Mouse (Mus musculus): ENCODE measurements around the gene Disp1. TPM values are rescaled to one million over a fixed set of nuclear protein-coding genes. Genes with fewer than 3 reads are reported as not detected.

Disp1 gene
- total and polyA plus RNA-seq, 3 experiments = 3.4 to 11.3 (median 5.9) TPM

DNA sequence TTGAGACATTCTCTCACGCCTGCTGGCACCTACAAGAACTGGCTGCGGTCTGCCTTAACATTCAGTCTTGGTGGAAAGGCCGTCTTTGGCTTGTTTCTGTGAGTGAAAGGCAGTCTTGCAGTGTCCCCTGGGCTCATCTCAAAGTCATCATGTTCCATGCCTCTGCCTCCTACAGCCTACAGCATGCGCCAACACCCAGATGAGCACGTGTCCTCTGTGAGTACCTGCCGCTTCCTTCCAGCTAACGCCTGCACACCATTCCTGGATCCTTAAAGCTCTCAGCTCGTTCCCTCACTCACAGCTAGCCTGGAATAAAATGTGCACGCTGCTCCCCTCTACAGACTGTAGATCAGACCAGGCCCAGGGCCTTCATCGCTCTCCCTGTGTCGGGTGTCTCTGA, 60.3 kb downstream of the Disp1 start:
- TF ChIP-seq USF1 (IDR thresholded peaks at IDR 0.05; ENCODE audit: low read depth, low read length) (no peak), SIN3A (IDR thresholded peaks at IDR 0.05; ENCODE audit: low read length) (no peak), MEF2A (IDR thresholded peaks at IDR 0.05; ENCODE audit: borderline replicate concordance, low read depth, low read length) (no peak), RAD21 (IDR thresholded peaks at IDR 0.05; ENCODE audit: low read depth, low read length) (no peak), KAT2A (IDR thresholded peaks at IDR 0.05; ENCODE audit: insufficient replicate concordance, low read length) (no peak), HCFC1 (IDR thresholded peaks at IDR 0.05; ENCODE audit: low read depth, low read length) (no peak), POLR2AphosphoS2 (IDR thresholded peaks at IDR 0.05; ENCODE audit: low read depth, low read length) (no peak), SMC3 (IDR thresholded peaks at IDR 0.05; ENCODE audit: low read depth, low read length) (no peak), BHLHE40 (IDR thresholded peaks at IDR 0.05; ENCODE audit: low read depth, low read length) (no peak)
- Histone ChIP-seq H3K79me2 (replicated peaks; ENCODE audit: control insufficient read depth, extremely low read depth, insufficient read depth, poor library complexity, severe bottlenecking) (no peaks in the 10 kb centered on the region), H3K4me3 (replicated peaks in 1 of 3; ENCODE audit: low read depth in 2 of 3, low read length in 2 of 3, poor library complexity in 1 of 3) (no peak overlapping the region), H3K36me3 (replicated peaks in 1 of 2; ENCODE audit: control insufficient read depth in 1 of 2, insufficient read depth in 1 of 2, low read length in 1 of 2) (peaks cover 3 to 46% of the 10 kb centered on the region in 2 experiments), H3K27me3 (replicated peaks) (no peaks in the 10 kb centered on the region), H3K4me1 (ENCODE audit: control insufficient read depth in 1 of 2, insufficient read depth in 2 of 2) (peaks cover 0 to 4% of the 10 kb centered on the region in 2 experiments; a peak in 1 of 4 replicates), H3K4me2 (ENCODE audit: insufficient read depth, low read depth, poor library complexity, severe bottlenecking) (no peak overlapping the region), H3K27ac (ENCODE audit: insufficient read depth, low read depth) (no peak overlapping the region), H3K9me3 (replicated peaks; ENCODE audit: low read length) (peaks cover 9% of the 10 kb centered on the region), H3K9ac (ENCODE audit: insufficient read depth, low read depth) (no peak overlapping the region)
- in situ Hi-C loops (cut with MboI; ENCODE audit: low pct_ligation_motif_present, low pct_unique_long_range_greater_than_20kb, low sequenced_read_pairs) = no loop called here
- no peak for DNase-seq (ENCODE audit: extremely low read depth)
- dilution Hi-C loops (cut with MboI; ENCODE audit: extremely low pct_ligation_motif_present, extremely low pct_unique_long_range_greater_than_20kb, low sequenced_read_pairs) = no loop called here

DNA sequence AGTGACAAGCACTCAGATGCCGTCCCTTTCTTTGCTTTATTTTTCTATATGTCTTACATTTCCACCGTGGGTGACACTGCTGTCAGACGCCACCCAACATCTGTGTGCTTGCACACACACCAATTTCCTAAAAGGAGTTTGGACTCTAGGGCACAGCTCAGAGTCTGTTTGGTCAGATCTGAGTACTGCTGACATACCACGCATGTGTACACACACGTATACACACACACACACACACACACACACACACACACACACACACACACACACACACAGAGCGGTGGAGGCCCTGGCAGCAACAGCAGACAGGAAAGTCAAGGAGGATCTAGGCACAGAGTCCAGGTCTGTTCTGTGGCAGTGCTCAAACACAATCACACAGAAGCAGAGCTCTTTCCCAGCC, 61.1 kb downstream of the Disp1 start:
- dilution Hi-C loops (cut with MboI; ENCODE audit: extremely low pct_ligation_motif_present, extremely low pct_unique_long_range_greater_than_20kb, low sequenced_read_pairs) = no loop called here
- Histone ChIP-seq H3K9me3 (replicated peaks; ENCODE audit: low read length) (peaks cover 9% of the 10 kb centered on the region), H3K79me2 (replicated peaks; ENCODE audit: control insufficient read depth, extremely low read depth, insufficient read depth, poor library complexity, severe bottlenecking) (no peaks in the 10 kb centered on the region), H3K4me3 (replicated peaks in 1 of 3; ENCODE audit: low read depth in 2 of 3, low read length in 2 of 3, poor library complexity in 1 of 3) (no peak overlapping the region), H3K36me3 (replicated peaks in 1 of 2; ENCODE audit: control insufficient read depth in 1 of 2, insufficient read depth in 1 of 2, low read length in 1 of 2) (peaks cover 3 to 41% of the 10 kb centered on the region in 2 experiments), H3K4me1 (ENCODE audit: control insufficient read depth in 1 of 2, insufficient read depth in 2 of 2) (peaks cover 4 to 6% of the 10 kb centered on the region in 2 experiments; a peak in 3 of 4 replicates), H3K27me3 (replicated peaks) (no peaks in the 10 kb centered on the region), H3K4me2 (ENCODE audit: insufficient read depth, low read depth, poor library complexity, severe bottlenecking) (no peak overlapping the region), H3K9ac (ENCODE audit: insufficient read depth, low read depth) (no peak overlapping the region), H3K27ac (ENCODE audit: insufficient read depth, low read depth) (no peak overlapping the region)
- in situ Hi-C loops (cut with MboI; ENCODE audit: low pct_ligation_motif_present, low pct_unique_long_range_greater_than_20kb, low sequenced_read_pairs) = no loop called here
- no peak for TF ChIP-seq BHLHE40 (IDR thresholded peaks at IDR 0.05; ENCODE audit: low read depth, low read length)
- TF ChIP-seq CHD1 (IDR thresholded peaks at IDR 0.05; ENCODE audit: low read depth, low read length) = no peak
- TF ChIP-seq ELF1 (IDR thresholded peaks at IDR 0.05; ENCODE audit: low read depth, low read length) = no peak
- no peak for TF ChIP-seq MAFK (IDR thresholded peaks at IDR 0.05; ENCODE audit: insufficient replicate concordance, low read length)
- no peak for DNase-seq (ENCODE audit: extremely low read depth)

DNA sequence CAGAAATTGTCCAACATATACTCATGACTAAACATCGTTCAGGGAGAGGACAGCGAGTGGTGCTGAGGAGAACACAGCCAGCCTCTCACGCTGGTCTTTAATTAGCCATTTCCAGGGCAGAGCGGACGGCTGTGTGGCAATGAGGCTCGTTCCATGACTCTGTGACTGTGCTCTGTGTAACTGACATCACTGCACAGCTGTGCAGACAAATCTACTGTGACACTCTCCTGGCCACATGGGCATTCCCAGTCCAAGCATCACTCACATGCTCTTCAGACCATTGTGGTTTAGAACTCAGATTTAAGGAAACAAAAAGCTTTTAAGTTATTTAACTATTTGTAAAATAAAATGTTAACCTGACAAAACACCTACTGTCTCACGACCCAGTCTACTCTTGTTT, 62.1 kb downstream of the Disp1 start:
- Histone ChIP-seq H3K4me1 (ENCODE audit: control insufficient read depth in 1 of 2, insufficient read depth in 2 of 2) (peaks cover 4 to 15% of the 10 kb centered on the region in 2 experiments; a peak in 3 of 4 replicates), H3K36me3 (replicated peaks in 1 of 2; ENCODE audit: control insufficient read depth in 1 of 2, insufficient read depth in 1 of 2, low read length in 1 of 2) (peaks cover 0 to 39% of the 10 kb centered on the region in 2 experiments), H3K27me3 (replicated peaks) (no peaks in the 10 kb centered on the region), H3K79me2 (replicated peaks; ENCODE audit: control insufficient read depth, extremely low read depth, insufficient read depth, poor library complexity, severe bottlenecking) (no peaks in the 10 kb centered on the region), H3K4me3 (replicated peaks in 1 of 3; ENCODE audit: low read depth in 2 of 3, low read length in 2 of 3, poor library complexity in 1 of 3) (no peak overlapping the region), H3K4me2 (ENCODE audit: insufficient read depth, low read depth, poor library complexity, severe bottlenecking) (no peak overlapping the region), H3K27ac (ENCODE audit: insufficient read depth, low read depth) (no peak overlapping the region), H3K9ac (ENCODE audit: insufficient read depth, low read depth) (no peak overlapping the region), H3K9me3 (replicated peaks; ENCODE audit: low read length) (peaks cover 9% of the 10 kb centered on the region)
- no peak for DNase-seq (ENCODE audit: extremely low read depth)
- TF ChIP-seq MAZ (IDR thresholded peaks at IDR 0.05; ENCODE audit: low read depth, low read length) (no peak), HCFC1 (IDR thresholded peaks at IDR 0.05; ENCODE audit: low read depth, low read length) (no peak), MAFK (IDR thresholded peaks at IDR 0.05; ENCODE audit: insufficient replicate concordance, low read length) (no peak), IRF4 (IDR thresholded peaks at IDR 0.05; ENCODE audit: low read depth, low read length) (no peak), MEF2A (IDR thresholded peaks at IDR 0.05; ENCODE audit: borderline replicate concordance, low read depth, low read length) (no peak), ZNF384 (IDR thresholded peaks at IDR 0.05; ENCODE audit: low read depth, low read length) (no peak), GABPA (IDR thresholded peaks at IDR 0.05; ENCODE audit: insufficient replicate concordance, low read depth, low read length) (no peak), RCOR1 (conservative IDR thresholded peaks at IDR 0.05; ENCODE audit: low read depth, low read length) (no peak), ETS1 (conservative IDR thresholded peaks at IDR 0.05; ENCODE audit: low read depth, low read length) (no peak), NELFE (IDR thresholded peaks at IDR 0.05; ENCODE audit: low read depth, low read length) (no peak), NRF1 (IDR thresholded peaks at IDR 0.05; ENCODE audit: low read depth, low read length) (no peak), JUN (IDR thresholded peaks at IDR 0.05; ENCODE audit: insufficient read depth, low read depth, low read length) (no peak), KAT2A (IDR thresholded peaks at IDR 0.05; ENCODE audit: insufficient replicate concordance, low read length) (no peak), TBP (conservative IDR thresholded peaks at IDR 0.05; ENCODE audit: low read depth, low read length) (no peak)
- in situ Hi-C loops (cut with MboI; ENCODE audit: low pct_ligation_motif_present, low pct_unique_long_range_greater_than_20kb, low sequenced_read_pairs) = no loop called here
- dilution Hi-C loops (cut with MboI; ENCODE audit: extremely low pct_ligation_motif_present, extremely low pct_unique_long_range_greater_than_20kb, low sequenced_read_pairs) = no loop called here
